Mouse (Mus musculus): Measurements from ENCODE around the gene Eif5b.

Eif5b gene

DNA sequence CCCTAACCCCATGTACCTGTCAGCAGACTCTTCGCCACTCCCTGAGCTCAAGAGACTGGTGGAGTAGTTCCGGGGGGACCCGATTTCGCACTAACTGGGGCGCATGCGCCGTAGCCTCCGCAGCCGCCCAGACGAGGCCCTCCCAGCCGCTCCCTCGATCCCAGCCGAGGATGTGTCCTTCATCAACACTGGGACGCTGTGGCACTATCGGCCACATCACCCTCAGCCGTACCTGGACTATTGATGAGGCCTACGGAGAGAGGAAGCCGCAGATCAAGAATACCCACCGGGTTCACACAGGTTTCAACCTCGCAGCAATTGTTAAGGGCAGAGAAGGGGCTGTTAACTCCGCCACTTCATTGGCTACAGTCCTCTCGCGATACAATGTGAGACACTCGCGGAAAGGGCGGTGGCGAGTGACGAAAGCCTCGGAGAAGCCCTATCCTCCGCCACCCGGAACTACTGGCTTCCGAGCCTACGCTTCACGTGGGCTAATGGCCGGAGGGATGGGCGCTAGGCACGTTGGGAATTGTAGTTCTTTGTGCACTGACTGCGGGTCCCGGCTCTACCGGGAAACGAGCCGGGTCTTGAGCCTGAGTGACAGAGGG is 829 bp upstream of the Eif5b start:
- ChIA-PET CTCF (interaction anchor here in 2 of 4 experiments (0.6 to 1.3 kb wide), 4 partner anchors 11 to 1486 kb away, joined by 3 to 4 read pairs (median 4); no protein-coding TSS in a partner anchor), POLR2A (interaction anchor here in 3 of 4 experiments (0.5 to 3.1 kb wide), 46 partner anchors 7 to 790 kb away, joined by 3 to 15 read pairs (median 4); partner anchors contain the start of genes Lipt1 (in 2 of the 3), Mitd1 (in 2 of the 3), Mrpl30 (in 2 of the 3) and Rev1 (in 1 of the 3))

DNA sequence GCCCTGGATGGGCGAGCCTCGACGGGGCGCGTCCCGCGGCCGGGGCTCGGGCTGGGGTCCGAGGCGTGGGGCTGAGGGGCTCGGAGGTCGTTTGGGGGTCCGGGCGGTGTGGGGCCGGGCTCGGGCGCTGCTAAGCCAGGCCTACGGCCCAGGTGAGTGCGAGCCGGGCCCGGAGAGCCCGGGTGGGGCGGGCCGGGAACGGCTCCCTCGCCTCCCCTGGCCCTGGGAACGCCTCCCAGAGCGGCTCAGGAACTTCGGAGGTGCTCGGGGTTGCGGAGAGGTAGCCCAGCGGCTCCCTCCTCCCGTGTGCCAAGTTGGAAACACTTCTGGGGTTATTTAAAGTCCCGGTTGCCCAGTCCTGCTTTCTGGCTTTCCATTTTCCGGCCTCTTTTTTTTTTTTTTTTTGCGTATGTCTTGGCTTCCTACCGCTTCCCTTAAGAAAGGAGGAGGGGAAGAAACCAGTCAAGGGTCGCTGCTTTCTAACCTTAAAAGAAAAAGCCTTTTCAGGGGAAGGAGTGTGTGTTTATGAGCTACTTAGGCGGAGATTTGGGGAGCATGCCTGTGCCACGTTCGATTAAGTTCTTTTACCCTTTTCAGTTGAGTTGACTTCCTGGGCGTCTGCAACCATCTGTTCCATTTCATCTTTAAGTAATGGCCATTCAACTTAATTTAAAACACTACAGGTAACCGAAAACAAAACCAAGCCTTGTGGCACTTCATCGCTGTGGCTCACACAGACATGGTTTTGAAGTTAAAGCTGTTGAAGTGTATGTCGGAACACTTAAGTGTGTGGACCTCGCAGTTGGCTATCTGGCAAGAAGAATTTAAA is 775 bp downstream of the Eif5b start:
- CTCF ChIA-PET, result interaction anchor here in 2 of 4 experiments (0.6 to 0.7 kb wide), 2 partner anchors 85 to 579 kb away, joined by 3 to 6 read pairs; no protein-coding TSS in a partner anchor
- POLR2A ChIA-PET, result interaction anchor here in 3 of 4 experiments (0.6 to 1.8 kb wide), 10 partner anchors 11 to 1203 kb away, joined by 3 to 9 read pairs (median 4); no protein-coding TSS in a partner anchor

DNA sequence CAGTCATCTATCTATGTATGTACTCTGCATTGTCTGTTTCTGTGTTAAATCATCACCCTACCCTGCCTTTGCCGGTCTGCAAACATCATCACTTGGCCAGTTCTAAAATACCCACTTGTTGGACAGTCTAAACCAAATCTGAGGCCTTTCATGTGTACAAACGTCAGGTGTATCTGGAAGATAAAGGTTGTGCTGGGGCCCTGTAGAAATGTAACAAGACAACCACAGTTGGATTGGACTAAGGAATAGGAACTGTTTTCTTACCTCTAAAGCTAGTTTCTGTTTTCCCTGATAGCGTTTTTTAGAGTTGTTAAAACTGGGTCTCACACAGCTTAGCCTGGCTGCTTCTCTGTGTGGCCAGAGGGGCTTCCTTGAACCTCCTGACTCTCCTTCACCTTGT is 1.7 kb downstream of the Eif5b start:
- ChIA-PET CTCF (no interaction called here), POLR2A (interaction anchor here in 3 of 4 experiments (0.6 to 1.8 kb wide), 10 partner anchors 10 to 135 kb away, joined by 3 to 5 read pairs (median 3); partner anchors contain the start of genes Mitd1 (in 1 of the 3) and Mrpl30 (in 1 of the 3))

DNA sequence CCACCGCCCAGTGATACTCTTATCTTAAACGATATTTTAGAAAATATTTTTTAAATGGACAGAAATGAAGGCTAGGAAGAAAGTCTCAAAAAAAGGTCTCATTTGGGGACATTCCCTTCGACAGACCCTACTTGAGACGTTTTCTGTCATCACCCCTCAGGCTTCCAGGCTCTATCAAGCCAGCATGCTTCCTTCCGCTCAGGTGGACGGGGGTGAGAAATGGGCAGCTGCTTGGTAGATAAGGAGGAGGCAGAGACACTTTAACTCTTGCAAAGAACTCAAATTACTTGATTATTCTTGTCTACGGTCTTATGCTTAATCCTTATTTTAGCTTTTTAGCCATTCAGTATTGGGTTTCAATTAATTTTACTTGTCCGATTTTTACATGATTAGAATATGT is 3.0 kb downstream of the Eif5b start:
- ChIA-PET POLR2A (interaction anchor here in 2 of 4 experiments (0.7 to 2.0 kb wide), 3 partner anchors 14 to 112 kb away, joined by 3 to 5 read pairs (median 3); no protein-coding TSS in a partner anchor), CTCF (no interaction called here)

DNA sequence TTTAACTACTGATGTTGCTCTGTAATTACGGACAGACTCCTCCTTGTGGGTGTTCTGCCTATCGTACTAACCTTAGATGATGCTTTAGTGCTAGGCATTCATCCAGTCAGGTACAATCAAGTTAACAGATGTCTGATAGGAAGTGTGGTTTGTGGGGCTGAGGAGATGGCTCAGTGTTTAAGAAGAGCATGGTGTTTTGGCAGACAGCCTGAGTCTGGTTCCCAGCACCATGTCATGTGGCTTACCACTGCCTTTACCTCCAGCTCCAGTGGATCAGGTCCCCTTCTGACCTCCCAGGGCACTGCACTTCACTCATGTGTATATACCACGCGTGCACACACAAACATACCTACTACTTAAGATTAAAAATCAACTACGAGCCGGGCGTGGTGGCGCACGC is 4.1 kb downstream of the Eif5b start:
- CTCF ChIA-PET, result interaction anchor here in 2 of 4 experiments (0.6 to 1.1 kb wide), 2 partner anchors 10 to 42 kb away, joined by 3 to 5 read pairs; no protein-coding TSS in a partner anchor
- POLR2A ChIA-PET, result interaction anchor here in 1 of 4 experiments (1.2 to 2.0 kb wide), 3 partner anchors 11 to 16 kb away, joined by 3 to 5 read pairs (median 3); no protein-coding TSS in a partner anchor

DNA sequence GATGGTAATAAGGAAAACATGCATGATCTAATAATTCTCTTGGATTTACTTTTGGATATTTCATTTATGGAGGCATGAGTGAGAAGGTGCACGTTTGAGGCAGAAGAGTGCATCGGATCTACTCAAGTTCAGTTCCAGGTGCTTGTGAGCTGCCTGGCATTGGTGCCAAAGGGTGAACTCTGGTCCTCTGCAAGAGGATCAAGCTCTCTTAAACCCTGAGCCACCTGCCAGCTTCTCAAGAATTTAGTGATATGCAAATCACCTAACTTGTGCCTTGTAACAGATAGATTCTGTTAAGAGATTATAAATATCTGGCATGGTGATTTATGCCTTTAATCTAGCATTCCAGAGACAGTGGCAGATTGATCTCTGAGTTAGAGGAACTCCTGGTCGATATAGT is 5.2 kb downstream of the Eif5b start:
- ChIA-PET POLR2A (interaction anchor here in 1 of 4 experiments (0.6 to 1.7 kb wide), 3 partner anchors 10 to 1360 kb away, joined by 3 to 4 read pairs (median 3); no protein-coding TSS in a partner anchor), CTCF (interaction anchor here in 1 of 4 experiments (0.6 kb wide), 1 partner anchor 18 kb away, joined by 3 read pairs; no protein-coding TSS in a partner anchor)

DNA sequence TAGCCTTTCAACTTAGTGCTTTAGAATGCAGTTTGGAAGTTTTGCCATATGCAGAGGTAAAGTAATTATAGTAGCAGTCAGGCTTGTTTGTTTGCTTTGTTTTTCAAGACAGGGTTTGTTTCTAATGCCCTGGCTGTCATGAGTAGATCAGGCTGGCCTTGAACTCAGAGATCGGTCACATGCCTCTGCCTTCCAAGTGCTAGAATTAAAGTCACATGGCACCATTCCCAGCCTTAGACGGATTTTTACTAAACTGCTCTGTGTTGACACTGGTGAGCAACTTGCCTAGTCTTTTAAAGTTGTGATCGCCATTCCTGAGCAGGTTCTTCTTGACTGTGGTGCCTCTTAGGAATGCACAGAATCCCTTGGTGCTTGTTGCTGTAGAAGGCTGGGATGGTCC is 8.9 kb downstream of the Eif5b start:
- ChIA-PET POLR2A (interaction anchor here in 1 of 4 experiments (1.3 kb wide), 1 partner anchor 10 kb away, joined by 3 read pairs; no protein-coding TSS in a partner anchor), CTCF (no interaction called here)

DNA sequence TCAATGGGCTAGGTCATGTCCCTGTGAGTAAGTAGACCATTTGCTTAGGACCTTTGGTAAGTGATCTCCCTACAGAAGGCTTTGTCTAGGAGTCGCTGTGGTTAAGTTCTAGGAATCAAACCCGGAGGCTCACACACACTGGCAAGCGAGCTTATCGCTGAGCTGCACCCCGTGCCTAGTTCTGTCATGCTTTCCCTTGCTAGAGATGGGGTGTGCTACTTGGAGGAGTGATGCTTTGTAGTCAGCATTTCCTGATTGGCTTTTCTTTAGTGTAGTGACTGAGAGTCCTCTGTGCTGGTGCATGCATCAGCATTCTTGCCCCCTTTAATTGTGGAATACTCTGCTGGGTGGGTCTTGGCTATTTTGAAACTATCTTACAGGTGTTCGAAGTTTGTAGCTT is 13.8 kb downstream of the Eif5b start:
- ChIA-PET CTCF (interaction anchor here in 1 of 4 experiments (1.0 kb wide), 1 partner anchor 10 kb away, joined by 3 read pairs; no protein-coding TSS in a partner anchor), POLR2A (interaction anchor here in 1 of 4 experiments (0.7 to 1.6 kb wide), 3 partner anchors 8 to 15 kb away, joined by 3 to 10 read pairs (median 3); no protein-coding TSS in a partner anchor)

DNA sequence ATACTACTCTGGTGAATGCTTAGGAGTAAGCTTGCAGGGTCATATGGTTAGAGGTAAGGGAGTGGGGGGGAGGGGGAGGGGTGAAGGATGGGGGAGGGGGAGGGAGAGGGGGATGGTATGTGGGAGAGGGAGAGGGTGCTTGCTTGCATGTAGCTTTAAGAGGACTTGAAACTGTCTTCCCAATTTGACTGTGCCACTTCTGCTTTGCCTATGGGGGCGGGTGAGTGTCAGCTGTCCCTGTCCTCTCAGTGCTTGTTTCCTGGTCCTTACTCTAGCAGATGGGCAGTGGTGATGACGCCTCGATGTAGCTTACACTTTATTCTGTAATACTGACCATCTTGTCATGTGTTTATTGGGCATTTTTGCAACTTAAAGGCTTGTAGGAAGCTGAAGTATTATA is 14.3 kb downstream of the Eif5b start:
- POLR2A ChIA-PET, result interaction anchor here in 2 of 4 experiments (0.7 to 1.6 kb wide), 5 partner anchors 8 to 41 kb away, joined by 3 to 10 read pairs (median 3); no protein-coding TSS in a partner anchor

DNA sequence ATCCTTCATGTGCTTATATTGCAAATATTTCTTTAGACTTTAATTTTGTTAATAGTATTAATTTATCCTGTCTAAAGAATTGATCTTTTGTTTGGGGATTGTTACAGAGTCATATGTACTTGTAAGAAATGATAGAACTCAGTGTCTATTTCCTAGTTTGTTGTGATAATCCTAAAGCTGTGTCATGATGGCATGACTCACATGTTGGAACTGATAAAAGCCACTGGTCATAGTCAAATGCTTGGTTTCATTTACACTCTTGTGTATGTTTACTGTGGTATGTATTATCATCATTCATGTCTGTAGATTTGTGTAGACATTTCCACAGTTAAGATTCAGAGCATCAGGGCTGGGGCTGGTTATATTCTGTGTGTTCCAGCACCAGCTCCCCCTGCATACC is 14.7 kb downstream of the Eif5b start:
- CTCF ChIA-PET, result no interaction called here
- POLR2A ChIA-PET, result interaction anchor here in 2 of 4 experiments (0.7 to 1.6 kb wide), 5 partner anchors 9 to 41 kb away, joined by 3 to 10 read pairs (median 3); no protein-coding TSS in a partner anchor

More for the DNA sequence above, 14.3 kb downstream of the Eif5b start:
- CTCF ChIA-PET, result interaction anchor here in 1 of 4 experiments (1.0 kb wide), 1 partner anchor 10 kb away, joined by 3 read pairs; no protein-coding TSS in a partner anchor

DNA sequence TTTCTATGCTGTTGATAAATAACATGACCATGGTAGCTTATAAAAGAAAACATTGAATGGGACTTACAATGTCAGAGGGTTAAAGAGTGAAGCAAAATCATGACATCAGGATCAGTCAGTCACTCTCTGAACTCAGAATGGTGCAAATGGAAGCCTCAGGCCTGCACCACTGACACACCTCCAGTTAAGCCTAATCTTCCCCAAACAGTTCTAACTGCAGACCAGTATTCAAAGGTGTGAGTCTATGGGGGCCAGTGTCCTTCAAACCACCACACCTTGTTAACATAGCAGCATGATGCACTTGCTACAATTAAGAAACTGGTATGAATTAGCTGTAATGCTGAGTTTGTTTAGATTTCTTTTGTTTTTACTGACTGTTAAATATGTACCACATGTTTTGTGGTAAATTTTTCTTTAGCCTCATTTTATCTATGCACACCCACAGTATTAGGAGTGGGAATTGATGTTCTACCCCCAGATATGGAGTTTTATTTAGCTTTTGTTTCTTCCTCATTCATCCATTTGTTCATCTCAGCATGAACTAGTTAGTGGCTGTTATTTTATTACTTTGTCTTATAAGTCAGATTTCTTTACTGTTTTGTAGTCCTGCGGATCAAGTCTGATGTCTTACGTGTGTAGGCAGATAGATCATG is 16.9 kb downstream of the Eif5b start:
- ChIA-PET POLR2A (interaction anchor here in 2 of 4 experiments (1.2 to 2.6 kb wide), 4 partner anchors 9 to 18 kb away, joined by 3 to 7 read pairs (median 4); no protein-coding TSS in a partner anchor), CTCF (no interaction called here)

DNA sequence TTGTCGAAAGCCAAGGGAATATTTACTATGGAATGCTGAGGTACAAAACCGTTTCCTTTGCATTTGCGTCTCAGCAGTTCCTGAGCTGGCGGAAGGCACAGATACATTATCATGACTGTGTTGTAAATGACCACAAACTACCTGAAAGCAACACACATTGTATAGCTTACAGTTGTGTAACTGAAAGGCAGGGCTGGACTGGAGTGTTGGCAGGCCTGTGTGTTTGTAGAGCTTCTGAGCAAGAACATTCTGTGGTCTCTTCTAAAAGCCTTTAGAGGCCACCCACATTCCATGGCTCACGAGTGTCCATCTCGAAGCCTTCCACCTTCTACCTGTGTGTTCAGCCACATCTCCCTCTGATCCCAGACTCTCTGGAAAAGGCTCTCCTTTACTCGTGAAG is 29.5 kb downstream of the Eif5b start:
- ChIA-PET POLR2A (interaction anchor here in 1 of 4 experiments (0.5 kb wide), 1 partner anchor 37 kb away, joined by 3 read pairs; no protein-coding TSS in a partner anchor), CTCF (interaction anchor here in 1 of 4 experiments (1.2 kb wide), 1 partner anchor 760 kb away, joined by 3 read pairs; no protein-coding TSS in a partner anchor)

DNA sequence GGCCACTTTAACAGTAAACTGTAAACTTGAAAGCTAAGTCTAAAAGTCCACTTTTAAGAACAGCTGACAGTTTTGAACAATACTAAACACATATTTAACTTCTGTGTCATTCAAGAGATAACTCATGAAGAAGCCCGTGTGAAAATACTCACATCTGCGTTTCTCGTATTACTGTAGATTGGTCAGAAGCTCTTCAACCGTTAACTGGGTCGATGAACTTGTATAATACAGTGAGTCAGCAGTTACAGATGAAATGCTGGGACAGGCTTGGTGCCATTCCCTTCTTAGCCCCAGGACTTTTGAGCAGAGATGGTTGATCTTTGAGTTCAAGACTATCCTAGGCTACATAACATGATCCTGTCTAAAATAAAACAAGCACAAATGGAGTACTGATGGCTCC is 33.6 kb downstream of the Eif5b start:
- ChIA-PET CTCF (no interaction called here), POLR2A (no interaction called here)

DNA sequence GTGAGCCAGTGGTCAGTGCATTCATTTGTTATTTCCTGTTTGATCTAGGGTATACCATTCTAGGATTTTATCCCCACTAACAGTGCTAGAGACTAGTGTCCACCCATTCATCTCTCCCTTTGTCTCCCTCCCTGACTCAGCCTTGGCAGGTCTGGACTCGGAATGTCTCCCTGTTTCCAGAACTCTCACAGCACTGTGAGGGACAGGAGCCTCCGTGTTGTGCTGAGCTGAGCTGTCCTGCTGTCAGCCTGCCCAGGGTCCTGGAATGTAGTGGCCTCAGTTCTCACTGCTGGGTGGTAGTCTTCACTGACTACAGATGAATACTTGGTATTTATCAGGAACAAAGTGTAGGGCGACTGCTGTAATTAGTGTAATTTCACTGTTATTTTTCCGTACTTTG is 37.7 kb downstream of the Eif5b start:
- CTCF ChIA-PET, result no interaction called here
- POLR2A ChIA-PET, result interaction anchor here in 2 of 4 experiments (1.0 to 2.4 kb wide), 3 partner anchors 36 to 39 kb away, joined by 3 to 5 read pairs (median 4); partner anchors contain the start of gene Txndc9 (in 1 of the 2)

DNA sequence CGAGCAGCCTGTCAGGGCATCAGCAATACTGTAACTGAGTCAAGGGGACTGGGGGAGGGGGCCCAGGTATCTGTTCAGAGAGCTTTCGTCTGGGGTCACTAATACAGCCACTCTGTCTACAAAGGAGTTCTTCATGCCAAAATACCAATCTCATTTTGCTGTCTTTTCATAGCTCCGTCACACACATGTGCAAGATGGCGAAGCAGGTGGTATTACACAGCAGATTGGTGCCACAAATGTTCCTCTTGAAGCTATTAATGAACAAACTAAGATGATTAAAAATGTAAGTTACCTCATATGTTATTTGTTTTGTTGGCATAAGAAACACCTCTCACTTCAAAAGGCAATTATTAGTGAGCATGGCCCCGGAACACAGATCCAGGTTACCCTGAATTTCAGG is 39.6 kb downstream of the Eif5b start:
- ChIA-PET POLR2A (interaction anchor here in 3 of 4 experiments (0.6 to 2.4 kb wide), 8 partner anchors 12 to 556 kb away, joined by 3 to 5 read pairs (median 4); partner anchors contain the start of gene Txndc9 (in 1 of the 3)), CTCF (no interaction called here)

DNA sequence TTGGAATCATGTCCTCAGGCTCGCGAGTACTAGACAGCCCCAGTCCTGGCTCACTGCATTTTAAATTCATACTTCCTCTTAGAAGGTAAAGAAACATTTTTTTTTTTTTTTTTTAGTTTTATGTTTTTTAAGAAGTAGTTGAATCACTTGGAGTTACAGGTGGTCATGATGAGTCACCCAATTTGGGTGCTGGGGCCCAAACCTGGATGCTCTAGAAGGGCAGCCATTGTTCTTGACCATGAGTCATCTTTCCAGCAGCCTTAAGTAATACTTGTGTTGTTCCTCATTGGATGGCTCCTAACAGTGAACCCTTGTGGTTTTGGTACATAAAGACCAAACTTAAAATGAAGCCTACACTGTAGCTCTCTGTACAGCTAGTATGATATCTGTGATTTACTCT is 41.1 kb downstream of the Eif5b start:
- POLR2A ChIA-PET, result interaction anchor here in 1 of 4 experiments (0.5 to 1.7 kb wide), 3 partner anchors 18 to 1260 kb away, joined by 3 to 8 read pairs (median 3); no protein-coding TSS in a partner anchor
- CTCF ChIA-PET, result interaction anchor here in 1 of 4 experiments (0.7 kb wide), 1 partner anchor 34 kb away, joined by 6 read pairs; no protein-coding TSS in a partner anchor

DNA sequence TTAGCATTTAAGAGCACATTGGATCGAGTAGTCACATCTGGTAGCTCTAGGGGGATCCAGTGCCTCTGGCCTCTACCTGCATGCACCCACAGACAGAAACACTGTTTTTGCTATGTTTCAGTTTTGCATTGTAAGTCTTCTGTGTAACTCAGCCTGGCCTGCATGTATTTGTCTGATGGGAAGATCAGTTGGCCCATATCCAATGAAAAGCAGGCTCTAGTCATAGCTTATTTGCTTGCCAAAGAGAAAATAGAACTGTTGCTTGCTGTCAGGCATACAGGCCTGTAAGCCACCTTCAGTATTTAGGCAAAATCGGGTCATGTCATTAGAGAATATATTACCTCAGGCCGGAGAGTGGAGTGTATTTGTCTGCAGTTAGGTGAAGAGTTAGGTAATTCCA is 50.3 kb downstream of the Eif5b start:
- CTCF ChIA-PET, result no interaction called here
- POLR2A ChIA-PET, result interaction anchor here in 2 of 4 experiments (0.6 to 2.3 kb wide), 5 partner anchors 8 to 12 kb away, joined by 3 to 9 read pairs (median 4); no protein-coding TSS in a partner anchor

DNA sequence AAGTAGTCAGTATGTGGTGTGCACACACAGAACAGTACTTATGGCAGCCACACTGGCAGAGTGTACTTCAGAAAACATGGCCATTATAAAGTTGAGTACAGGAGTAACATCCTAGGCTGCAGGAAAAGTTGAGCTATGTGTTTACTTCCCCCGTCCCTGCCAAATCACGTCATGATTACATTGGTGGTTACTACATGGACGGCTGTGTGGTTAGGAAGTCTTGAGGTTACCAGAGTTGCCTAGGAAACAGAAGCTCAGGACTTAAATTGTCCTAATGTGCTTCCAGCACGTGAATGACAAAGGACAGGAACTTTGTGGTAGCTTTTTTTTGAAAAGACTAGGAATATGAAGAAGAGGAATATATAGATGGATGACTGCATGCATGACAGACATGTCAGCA is 51.8 kb downstream of the Eif5b start:
- POLR2A ChIA-PET, result interaction anchor here (0.6 to 2.3 kb wide), 7 partner anchors 8 to 53 kb away, joined by 3 to 9 read pairs (median 3); no protein-coding TSS in a partner anchor

More for the DNA sequence above, 51.8 kb downstream of the Eif5b start:
- CTCF ChIA-PET, result interaction anchor here in 1 of 4 experiments (0.6 kb wide), 1 partner anchor 11 kb away, joined by 4 read pairs; no protein-coding TSS in a partner anchor
